Mouse (Mus musculus): ENCODE data around the gene Sema6b.

DNA sequence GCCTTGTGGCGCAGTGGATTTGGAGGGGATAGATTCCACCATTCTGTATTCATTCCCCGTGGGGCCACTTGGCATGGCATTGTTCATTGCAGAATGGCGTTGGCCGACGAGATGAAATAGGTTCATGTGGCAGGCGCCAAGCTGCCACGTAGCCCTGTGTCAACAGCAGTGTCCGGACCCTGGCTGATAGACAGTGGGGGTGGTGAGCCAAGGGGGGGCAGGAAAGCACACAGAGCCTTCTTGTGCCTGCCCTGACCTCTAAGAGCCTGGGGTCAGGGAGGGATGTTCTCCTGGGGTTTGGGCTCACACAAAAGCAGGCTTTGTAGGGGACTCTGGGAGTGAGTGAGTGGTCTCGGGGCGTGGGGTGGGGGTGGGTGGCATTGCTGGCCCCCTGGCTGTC, 30.5 kb upstream of the Sema6b start:
- TF ChIP-seq POLR2A (IDR thresholded peaks at IDR 0.05; ENCODE audit: borderline replicate concordance, insufficient read depth, low read length) (no peak), CTCF (IDR thresholded peaks at IDR 0.05; ENCODE audit: borderline replicate concordance, insufficient read depth, low read depth, low read length) (no peak)

All from cerebellum, adult 2 months (tissue).